Mouse (Mus musculus): ENCODE measurements around the gene Ppp4r3b.
A peak's percentile ranks its signal among the peaks of the same experiment; 100 is the strongest.

Gene Ppp4r3b

GRCm38 (mm10) chr11:29172563-29173124, at the start of gene Ppp4r3b:
TSS of gene Ppp4r3b (plus strand) at chr11:29172890.
- DNase-seq (ENCODE audit: low spot score) = peak; percentile 98

- no peak for DNase-seq (ENCODE audit: low spot score)
Measured at GRCm38 (mm10) chr11:29129862-29130384, 42.8 kb upstream of the Ppp4r3b start.

GRCm38 (mm10) chr11:29130385-29131355, 42.0 kb upstream of the Ppp4r3b start, which contains the start of gene Pnpt1:
TSS of gene Pnpt1 (plus strand) at chr11:29130744.
- peak; percentile 92 for DNase-seq (ENCODE audit: low spot score)

- DNase-seq (ENCODE audit: low spot score) = no peak
Measured at GRCm38 (mm10) chr11:29140671-29141070, 32.0 kb upstream of the Ppp4r3b start.

- no peak for DNase-seq (ENCODE audit: low spot score)
Measured at GRCm38 (mm10) chr11:29148901-29149300, 23.8 kb upstream of the Ppp4r3b start.

GRCm38 (mm10) chr11:29163569-29163968, 9.1 kb upstream of the Ppp4r3b start:
- no peak for DNase-seq (ENCODE audit: low spot score)

- DNase-seq (ENCODE audit: low spot score) = peak; percentile 44
Measured at GRCm38 (mm10) chr11:29171959-29172391, 715 bp upstream of the Ppp4r3b start.

GRCm38 (mm10) chr11:29173125-29173631, 488 bp downstream of the Ppp4r3b start:
- peak; percentile 86 for DNase-seq (ENCODE audit: low spot score)

- peak; percentile 26 for DNase-seq (ENCODE audit: low spot score)
Measured at GRCm38 (mm10) chr11:29173706-29174436, 1.2 kb downstream of the Ppp4r3b start.

GRCm38 (mm10) chr11:29179319-29179718, 6.6 kb downstream of the Ppp4r3b start:
- DNase-seq (ENCODE audit: low spot score) = no peak

- peak; percentile 92 for DNase-seq (ENCODE audit: low spot score)
Measured at GRCm38 (mm10) chr11:29180657-29181056, 8.0 kb downstream of the Ppp4r3b start.

GRCm38 (mm10) chr11:29181751-29182150, 9.1 kb downstream of the Ppp4r3b start:
- no peak for DNase-seq (ENCODE audit: low spot score)

GRCm38 (mm10) chr11:29188981-29189380, 16.3 kb downstream of the Ppp4r3b start:
- DNase-seq (ENCODE audit: low spot score) = no peak

GRCm38 (mm10) chr11:29203653-29204052, 31.0 kb downstream of the Ppp4r3b start:
- peak; percentile 14 for DNase-seq (ENCODE audit: low spot score)

GRCm38 (mm10) chr11:29209774-29210173, 37.1 kb downstream of the Ppp4r3b start:
- no peak for DNase-seq (ENCODE audit: low spot score)

- no peak for DNase-seq (ENCODE audit: low spot score)
Measured at GRCm38 (mm10) chr11:29216196-29216595, 43.5 kb downstream of the Ppp4r3b start.

- no peak for DNase-seq (ENCODE audit: low spot score)
Measured at GRCm38 (mm10) chr11:29219055-29219454, 46.4 kb downstream of the Ppp4r3b start.

GRCm38 (mm10) chr11:29222310-29222709, 49.6 kb downstream of the Ppp4r3b start:
- no peak for DNase-seq (ENCODE audit: low spot score)

- no peak for DNase-seq (ENCODE audit: low spot score)
Measured at GRCm38 (mm10) chr11:29224754-29225153, 52.1 kb downstream of the Ppp4r3b start.

- no peak for DNase-seq (ENCODE audit: low spot score)
Measured at GRCm38 (mm10) chr11:29228957-29229356, 56.3 kb downstream of the Ppp4r3b start.

GRCm38 (mm10) chr11:29233569-29233968, 60.9 kb downstream of the Ppp4r3b start:
- DNase-seq (ENCODE audit: low spot score) = no peak

- DNase-seq (ENCODE audit: low spot score) = no peak
Measured at GRCm38 (mm10) chr11:29237364-29237763, 64.7 kb downstream of the Ppp4r3b start.

All from adipocyte (in vitro differentiated cells).